Mouse (Mus musculus) liver, embryonic 16.5 days (tissue): Measurements from ENCODE around the gene Filip1. TPM values are rescaled to one million over a fixed set of nuclear protein-coding genes. Genes with fewer than 3 reads are reported as not detected.

ENCODE experiments used
- ATAC-seq: fragments of 200-750 bp; cut with Nextera tagmentation; 2 replicates; pipeline ENCODE4 v1.8.0; 2017; ENCODE audit warnings: low read depth, mild to moderate bottlenecking, moderate number of reproducible peaks, moderate library complexity
- H3K27ac ChIP-seq: fragments of 300-500 bp; sonication (generic); 2 replicates; pipeline ENCODE4 v1.5.1; 2014; ENCODE audit warnings: mild to moderate bottlenecking, low read length
- H3K27me3 ChIP-seq: fragments of 300-500 bp; sonication (generic); 2 replicates; pipeline ENCODE4 v1.6.1; 2014; ENCODE audit warnings: low read depth, low read length, mixed read lengths; ENCODE audit not compliant: control insufficient read depth, insufficient read depth
- H3K36me3 ChIP-seq: fragments of 300-500 bp; sonication (generic); 2 replicates; pipeline ENCODE4 v1.6.1; 2014; ENCODE audit warnings: mild to moderate bottlenecking; ENCODE audit not compliant: control insufficient read depth, insufficient read depth
- H3K4me1 ChIP-seq: fragments of 300-500 bp; sonication (generic); 2 replicates; pipeline ENCODE4 v1.6.1; 2014; ENCODE audit warnings: low read depth, low read length, mixed read lengths; ENCODE audit not compliant: control insufficient read depth
- H3K4me2 ChIP-seq: fragments of 300-500 bp; sonication (generic); 2 replicates; pipeline ENCODE4 v1.6.1; 2014; ENCODE audit warnings: low read depth, low read length, mixed read lengths
- H3K4me3 ChIP-seq: fragments of 300-500 bp; sonication (generic); 2 replicates; pipeline ENCODE4 v1.5.1; 2014; ENCODE audit warnings: low read depth, mild to moderate bottlenecking, low read length
- H3K9ac ChIP-seq: fragments of 300-500 bp; sonication (generic); 2 replicates; pipeline ENCODE4 v1.6.1; 2014; ENCODE audit warnings: low read depth, low read length
- H3K9me3 ChIP-seq: fragments of 300-500 bp; sonication (generic); replicated peaks from 2 replicates; pipeline ENCODE4 v1.6.1; 2016; ENCODE audit warnings: low read length; ENCODE audit not compliant: control insufficient read depth
- WGBS: fragments of 180-500 bp; shearing (Covaris S2); extraction: QIAGEN DNeasy Blood & Tissue Kit; methylation state at CpG from one replicate; pipeline ENCODE4 v1.1.7; 2014; ENCODE audit not compliant: insufficient replicate concordance; 5-methylcytosine and 5-hydroxymethylcytosine counted together
- polyA plus RNA-seq: library from polyadenylated mRNA; unstranded; fragments of >200 nt; fragmentation: Nextera tagmentation; extraction: Ambion mirVana; gene quantifications from 2 replicates; pipeline ENCODE4 v1.2.1, GENCODE M21; 2015

Filip1 gene
- polyA plus RNA-seq, 1 experiment from 2014 or later, result 0.53 TPM

DNA sequence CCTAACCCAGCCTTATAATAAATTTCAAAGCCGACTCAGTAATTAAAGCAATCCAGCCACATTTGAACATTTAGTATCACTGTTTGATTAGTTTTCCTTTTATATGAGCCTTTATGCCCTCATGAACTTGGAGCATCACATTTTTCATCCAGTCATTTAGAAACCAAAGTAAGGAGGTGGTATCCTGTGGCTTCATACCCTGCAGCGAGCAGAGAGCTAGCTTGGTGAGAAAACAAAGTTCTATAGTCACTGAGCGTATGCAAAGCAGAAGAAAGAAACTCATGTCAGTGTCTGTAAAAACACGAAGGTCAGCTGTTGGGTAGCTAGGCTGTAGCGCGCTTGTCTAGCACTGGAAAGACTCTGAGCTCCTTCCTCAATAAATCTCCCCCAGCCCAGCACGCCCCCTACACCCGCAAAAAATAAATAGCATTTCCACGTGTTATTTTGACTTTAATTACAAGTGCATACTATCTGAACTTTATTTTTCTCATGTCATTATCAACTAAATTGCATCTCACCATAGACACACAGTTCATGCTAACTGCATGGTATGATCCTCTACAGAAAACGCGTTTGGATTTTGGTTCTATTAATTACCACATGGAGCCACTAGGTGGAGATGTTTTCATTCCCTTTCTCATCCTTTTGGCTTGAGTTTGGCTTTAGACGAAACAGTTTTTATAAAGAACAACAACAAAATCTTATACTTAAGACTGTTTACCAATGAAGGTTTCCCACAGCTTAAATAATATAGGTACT, 206.2 kb downstream of the Filip1 start:
- no peak overlapping the region for H3K9ac ChIP-seq
- no peak for ATAC-seq
- 41% methylated on average over 12 of the region's 12 CpGs for WGBS
- H3K4me2 ChIP-seq, result no peak overlapping the region
- H3K27ac ChIP-seq, result no peak overlapping the region
- H3K27me3 ChIP-seq, result no peaks in the 10 kb centered on the region
- no peaks in the 10 kb centered on the region; the same call in none of the 2 replicates for H3K4me1 ChIP-seq
- H3K4me3 ChIP-seq, result no peak overlapping the region
- no peaks in the 10 kb centered on the region for H3K36me3 ChIP-seq
- H3K9me3 ChIP-seq, result no peaks in the 10 kb centered on the region

DNA sequence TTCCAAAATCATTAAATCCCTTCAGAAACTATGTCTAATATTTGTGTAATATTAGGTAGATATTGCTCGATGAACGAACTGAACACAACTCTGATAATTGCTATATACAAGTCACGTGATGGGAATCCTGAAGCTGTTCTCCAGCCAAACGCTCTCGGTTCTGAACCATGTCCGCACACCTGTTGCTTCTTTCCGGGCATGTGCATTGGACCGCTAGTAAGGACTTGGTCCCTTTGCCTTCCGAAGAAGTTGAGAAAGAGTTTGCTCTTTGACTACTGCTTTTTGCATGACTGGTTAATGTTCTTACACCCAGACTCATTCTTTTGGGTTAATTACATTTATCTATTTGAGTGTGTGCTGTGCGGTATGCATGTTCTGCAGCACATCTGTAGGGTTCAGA, 207.2 kb downstream of the Filip1 start:
- WGBS, result 82% methylated on average over 10 of the region's 10 CpGs
- Histone ChIP-seq H3K4me1 (no peaks in the 10 kb centered on the region; the same call in 1 of the 2 replicates), H3K4me3 (no peak overlapping the region), H3K9me3 (no peaks in the 10 kb centered on the region), H3K4me2 (no peak overlapping the region), H3K36me3 (no peaks in the 10 kb centered on the region), H3K9ac (no peak overlapping the region), H3K27me3 (no peaks in the 10 kb centered on the region), H3K27ac (no peak overlapping the region)
- no peak for ATAC-seq

DNA sequence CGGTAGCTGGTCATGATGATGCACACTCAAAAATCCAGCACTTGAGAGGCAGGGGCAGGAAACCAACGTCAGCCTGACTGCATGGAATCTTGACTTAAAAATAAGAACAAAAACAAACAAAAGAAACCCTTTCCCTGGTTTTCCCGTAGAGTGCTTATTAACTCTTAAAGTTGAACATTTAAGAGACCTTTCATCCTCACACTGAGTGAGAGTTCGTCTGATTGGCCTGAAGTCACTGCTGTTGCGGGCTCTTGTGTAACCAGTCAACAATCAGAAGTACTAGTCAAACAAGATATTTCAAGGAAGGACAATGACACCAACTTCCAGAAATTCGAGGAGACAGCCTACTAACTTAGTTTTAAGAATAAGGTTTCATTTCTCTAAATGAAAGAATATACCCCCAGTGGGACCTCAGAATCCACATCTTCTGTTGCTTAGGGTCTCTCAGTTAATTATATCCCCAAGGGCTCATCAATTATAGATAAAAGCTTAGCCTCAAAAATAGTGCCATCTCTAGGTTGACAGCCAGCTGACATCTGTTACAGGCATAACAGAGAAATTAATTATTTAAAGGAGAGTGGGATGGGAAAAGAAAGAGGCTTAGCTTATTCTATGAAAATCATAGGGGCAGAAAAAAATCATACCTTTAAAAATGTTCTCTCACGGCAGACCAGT, 216.1 kb downstream of the Filip1 start:
- Histone ChIP-seq H3K9me3 (no peaks in the 10 kb centered on the region), H3K4me2 (no peak overlapping the region), H3K9ac (no peak overlapping the region), H3K4me1 (peaks cover 2% of the 10 kb centered on the region), H3K27ac (no peak overlapping the region), H3K4me3 (no peak overlapping the region), H3K36me3 (no peaks in the 10 kb centered on the region), H3K27me3 (no peaks in the 10 kb centered on the region)
- WGBS, result 53% methylated on average over 7 of the region's 7 CpGs
- ATAC-seq, result no peak

DNA sequence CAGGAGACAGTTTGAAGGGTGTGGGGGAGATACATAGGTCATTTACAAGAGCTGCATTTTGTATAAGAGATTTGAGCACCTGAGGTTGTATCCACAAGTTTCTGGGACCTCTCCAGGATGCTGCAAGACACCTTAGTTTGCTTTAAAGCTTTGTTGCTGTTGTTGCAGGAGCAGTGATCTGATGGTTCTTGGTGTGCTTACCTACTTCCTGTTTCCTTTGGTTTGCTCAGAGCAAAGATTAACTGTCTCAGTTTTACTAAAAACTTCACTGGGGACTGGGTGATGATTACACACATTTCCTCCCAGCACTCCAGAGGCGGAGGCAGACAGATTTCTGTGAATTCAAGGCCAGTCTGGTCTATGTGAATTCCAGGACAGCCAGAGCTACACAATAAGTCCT, 217.6 kb downstream of the Filip1 start:
- 29% methylated on average over 1 of the region's 1 CpGs for WGBS
- no peak overlapping the region for H3K4me2 ChIP-seq
- no peak overlapping the region for H3K4me3 ChIP-seq
- ATAC-seq, result no peak
- H3K27ac ChIP-seq, result no peak overlapping the region
- H3K27me3 ChIP-seq, result no peaks in the 10 kb centered on the region
- peaks cover 4% of the 10 kb centered on the region for H3K4me1 ChIP-seq
- H3K9ac ChIP-seq, result no peak overlapping the region
- no peaks in the 10 kb centered on the region for H3K36me3 ChIP-seq
- no peaks in the 10 kb centered on the region for H3K9me3 ChIP-seq

DNA sequence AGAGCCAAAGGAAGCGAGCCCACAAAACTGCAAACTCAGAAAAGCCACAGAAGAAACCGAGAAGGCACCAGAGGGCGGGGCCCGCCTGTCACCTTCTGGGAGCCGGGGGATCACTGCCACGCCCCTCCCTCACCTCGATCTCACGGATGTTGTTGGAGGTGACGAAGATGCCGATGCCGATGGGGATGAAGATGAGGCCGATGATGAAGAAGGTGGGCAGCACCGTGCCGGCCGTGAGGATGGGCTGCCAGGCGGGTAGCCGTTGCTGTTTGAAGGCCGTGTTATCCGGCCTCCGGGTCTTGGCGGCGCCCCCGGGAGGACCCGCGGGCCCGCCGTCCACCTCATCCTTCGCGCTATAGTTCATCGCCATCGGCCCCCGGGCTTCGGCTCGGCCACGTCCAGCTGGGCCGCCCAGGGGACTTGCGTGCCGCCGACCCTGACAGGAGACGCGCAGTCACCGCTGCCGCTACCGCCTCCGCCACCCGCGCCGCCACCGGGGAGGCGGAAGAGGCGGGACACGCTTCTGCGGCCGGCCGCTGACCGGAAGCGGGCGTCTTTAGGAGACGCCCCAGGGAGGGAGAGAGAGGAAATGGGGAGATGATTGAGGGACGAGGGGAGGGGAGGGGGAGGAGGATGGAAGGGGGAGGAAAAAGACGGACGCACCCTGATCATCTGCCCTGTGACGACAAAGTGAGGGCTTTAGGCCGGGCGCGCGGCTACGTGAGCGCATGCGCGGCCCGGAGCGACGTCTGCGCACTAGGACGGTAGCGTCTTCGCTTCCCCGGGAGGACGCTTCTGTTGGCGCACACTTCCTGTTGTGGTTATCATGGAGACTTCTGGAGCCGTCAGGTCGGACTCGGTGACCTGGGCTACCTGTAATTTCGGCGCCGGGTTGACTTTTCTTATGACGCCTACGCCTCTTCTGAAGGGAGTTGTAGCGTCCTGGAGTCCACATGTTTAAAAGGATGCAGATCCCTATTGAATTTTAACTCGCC, 219.5 kb downstream of the Filip1 start, which contains the start of gene Tmem30a:
Gene Tmem30a, minus strand, starts transcription at position 667 of the 995 bp plus-strand sequence.
- Histone ChIP-seq H3K4me2 (peak within 1 kb of the TSS; percentile 69), H3K9me3 (no peaks in the 10 kb centered on the region), H3K27ac (peak within 1 kb of the TSS; percentile 95), H3K4me3 (peak within 1 kb of the TSS; percentile 97), H3K36me3 (no peaks in the 10 kb centered on the region), H3K27me3 (no peaks in the 10 kb centered on the region), H3K4me1 (peaks cover 4% of the 10 kb centered on the region), H3K9ac (peak within 1 kb of the TSS; percentile 93)
- peak; percentile 94 for ATAC-seq
- under 1% methylated on average over 91 of the region's 91 CpGs for WGBS

DNA sequence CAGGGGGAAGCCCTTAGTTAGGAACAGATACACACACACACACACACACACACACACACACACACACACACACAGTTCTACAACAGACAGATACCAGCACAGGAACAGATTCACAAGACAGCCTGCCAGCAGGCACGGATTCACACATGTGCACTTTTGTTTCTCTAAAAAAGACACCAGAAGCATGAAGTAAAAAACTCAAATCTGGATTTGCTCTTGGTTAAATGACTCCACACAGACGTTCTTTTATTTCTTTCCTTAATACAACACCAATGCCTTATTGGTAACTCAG, 226.9 kb downstream of the Filip1 start:
- ATAC-seq, result no peak
- H3K4me1 ChIP-seq, result peaks cover 5% of the 10 kb centered on the region
- no peak overlapping the region for H3K4me2 ChIP-seq
- H3K9me3 ChIP-seq, result no peaks in the 10 kb centered on the region
- no peak overlapping the region for H3K27ac ChIP-seq
- no peaks in the 10 kb centered on the region for H3K27me3 ChIP-seq
- H3K4me3 ChIP-seq, result no peak overlapping the region
- WGBS, result 64% methylated on average over 2 of the region's 2 CpGs
- H3K9ac ChIP-seq, result no peak overlapping the region
- H3K36me3 ChIP-seq, result no peaks in the 10 kb centered on the region

DNA sequence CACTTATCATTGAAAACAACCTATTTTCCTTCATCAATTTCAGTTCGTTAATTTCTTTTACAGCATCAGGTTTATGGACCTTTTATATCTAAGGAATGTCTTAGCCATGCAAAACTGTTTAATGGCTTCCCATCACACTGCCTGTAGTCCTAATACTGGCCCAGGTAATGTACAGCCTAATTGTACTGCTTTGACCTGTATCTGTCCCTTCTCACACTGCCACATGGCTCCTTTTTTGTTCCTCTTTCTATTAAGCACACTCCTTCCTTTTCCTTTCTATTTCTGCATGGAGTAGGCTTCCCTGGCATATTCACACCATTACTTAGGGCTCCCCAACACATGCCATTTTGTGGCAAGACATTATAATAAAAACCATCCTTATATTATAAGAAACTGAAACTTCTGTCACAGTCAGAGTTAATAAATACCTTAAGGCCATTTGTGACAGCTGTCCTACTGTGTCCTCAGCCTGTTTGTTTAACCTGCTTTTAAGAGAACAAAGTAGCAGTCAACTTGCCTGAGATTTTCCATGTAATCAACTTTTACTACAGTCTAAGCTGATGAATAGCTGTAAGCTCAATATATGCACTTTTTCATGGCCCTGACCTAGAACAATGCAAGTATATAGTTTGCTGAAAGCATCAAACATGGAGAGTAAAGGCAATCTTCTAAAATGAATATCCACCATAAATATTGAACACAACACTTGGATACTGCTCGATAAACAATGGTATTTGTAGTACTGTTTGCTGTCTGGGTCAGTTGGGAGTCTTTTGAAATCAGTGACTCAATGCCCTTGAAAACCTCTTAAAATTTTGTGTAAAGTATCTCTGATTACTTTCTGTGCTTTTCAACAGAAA, 227.5 kb downstream of the Filip1 start:
- 61% methylated on average over 2 of the region's 2 CpGs for WGBS
- ATAC-seq, result no peak; the same call in 1 of the 2 replicates
- Histone ChIP-seq H3K36me3 (no peaks in the 10 kb centered on the region), H3K4me3 (no peak overlapping the region), H3K4me1 (peaks cover 3% of the 10 kb centered on the region), H3K27ac (peak overlapping the region; percentile 10; the same call in 1 of the 2 replicates), H3K9ac (no peak overlapping the region), H3K27me3 (no peaks in the 10 kb centered on the region), H3K4me2 (0 out of 2 replicates have a peak overlapping the region, but pooled peaks have one; percentile 17), H3K9me3 (no peaks in the 10 kb centered on the region)

DNA sequence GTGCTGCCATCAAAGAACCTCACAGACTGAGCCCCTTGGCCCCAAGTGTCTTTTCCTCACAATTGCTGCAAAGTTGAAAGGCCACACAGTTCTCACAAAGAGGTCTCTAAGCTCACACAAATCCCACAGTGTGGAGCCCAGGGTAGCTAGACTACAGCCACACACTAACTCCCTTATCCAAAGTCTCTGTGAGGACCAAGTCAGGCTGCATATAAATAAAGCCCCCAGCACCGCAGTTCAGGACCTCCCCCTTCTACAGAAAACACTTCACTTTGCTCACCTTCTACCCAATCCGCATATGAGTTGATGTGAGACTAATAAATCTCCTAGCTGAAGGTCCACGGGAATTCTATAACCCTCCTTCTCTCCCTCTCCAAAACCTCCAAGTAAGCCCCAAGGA, 228.2 kb downstream of the Filip1 start:
- no peak for ATAC-seq
- 70% methylated on average over 3 of the region's 3 CpGs for WGBS
- Histone ChIP-seq H3K36me3 (no peaks in the 10 kb centered on the region), H3K4me3 (no peak overlapping the region), H3K27ac (no peak overlapping the region), H3K9ac (no peak overlapping the region), H3K4me1 (peaks cover 3% of the 10 kb centered on the region), H3K27me3 (no peaks in the 10 kb centered on the region), H3K4me2 (no peak overlapping the region), H3K9me3 (no peaks in the 10 kb centered on the region)
